Mouse (Mus musculus) forebrain, embryonic 13.5 days (tissue): ENCODE results near the gene 1810049J17Rik. TPM values are rescaled to one million over a fixed set of nuclear protein-coding genes. Genes with fewer than 3 reads are reported as not detected.

ENCODE experiments used
- ATAC-seq: fragments of 200-750 bp; cut with Nextera tagmentation; 2 replicates; pipeline ENCODE4 v1.8.0; 2017
- H3K27ac ChIP-seq: fragments of 300-500 bp; sonication (generic); 2 replicates; pipeline ENCODE4 v1.5.1; 2015; ENCODE audit warnings: inconsistent platforms, mild to moderate bottlenecking, moderate library complexity
- H3K27me3 ChIP-seq: fragments of 300-500 bp; sonication (generic); 2 replicates; pipeline ENCODE4 v1.6.1; 2015; ENCODE audit warnings: mild to moderate bottlenecking, inconsistent platforms
- H3K36me3 ChIP-seq: fragments of 300-500 bp; sonication (generic); 2 replicates; pipeline ENCODE4 v1.6.1; 2015; ENCODE audit warnings: mild to moderate bottlenecking, inconsistent platforms; ENCODE audit not compliant: poor library complexity, severe bottlenecking
- H3K4me1 ChIP-seq: fragments of 300-500 bp; sonication (generic); 2 replicates; pipeline ENCODE4 v1.6.1; 2015; ENCODE audit warnings: inconsistent platforms
- H3K4me2 ChIP-seq: fragments of 300-500 bp; sonication (generic); 2 replicates; pipeline ENCODE4 v1.6.1; 2015; ENCODE audit warnings: inconsistent platforms, mild to moderate bottlenecking, moderate library complexity
- H3K4me3 ChIP-seq: fragments of 300-500 bp; sonication (generic); 2 replicates; pipeline ENCODE4 v1.5.1; 2015; ENCODE audit warnings: mild to moderate bottlenecking, inconsistent platforms
- H3K9ac ChIP-seq: fragments of 300-500 bp; sonication (generic); 2 replicates; pipeline ENCODE4 v1.6.1; 2015; ENCODE audit warnings: mild to moderate bottlenecking, inconsistent platforms
- H3K9me3 ChIP-seq: fragments of 300-500 bp; sonication (generic); replicated peaks from 2 replicates; pipeline ENCODE4 v1.6.1; 2016; ENCODE audit warnings: inconsistent platforms
- WGBS: fragments of 180-500 bp; shearing (Covaris S2); methylation state at CpG from one replicate; pipeline ENCODE4 v1.1.7; 2015; 5-methylcytosine and 5-hydroxymethylcytosine counted together
- polyA plus RNA-seq: library from polyadenylated mRNA; unstranded; fragments of >200 nt; fragmentation: Nextera tagmentation; extraction: Ambion mirVana; gene quantifications from 2 replicates; pipeline ENCODE4 v1.2.1, GENCODE M21; 2015

The 1810049J17Rik gene
- polyA plus RNA-seq, 1 experiment from 2014 or later = not detected

- Histone ChIP-seq H3K9me3 (no peaks in the 10 kb centered on the region), H3K4me3 (no peak overlapping the region), H3K9ac (no peak overlapping the region), H3K4me2 (no peak overlapping the region), H3K36me3 (0 out of 2 replicates have a peak, but pooled peaks cover 1% of the 10 kb centered on the region), H3K4me1 (peaks cover 15% of the 10 kb centered on the region), H3K27me3 (no peaks in the 10 kb centered on the region), H3K27ac (no peak overlapping the region)
- no peak for ATAC-seq
- 89% methylated on average over 14 of the region's 14 CpGs for WGBS
Observed at GRCm38 (mm10) chr15:12362001-12362700, 40.5 kb upstream of the 1810049J17Rik start.

DNA sequence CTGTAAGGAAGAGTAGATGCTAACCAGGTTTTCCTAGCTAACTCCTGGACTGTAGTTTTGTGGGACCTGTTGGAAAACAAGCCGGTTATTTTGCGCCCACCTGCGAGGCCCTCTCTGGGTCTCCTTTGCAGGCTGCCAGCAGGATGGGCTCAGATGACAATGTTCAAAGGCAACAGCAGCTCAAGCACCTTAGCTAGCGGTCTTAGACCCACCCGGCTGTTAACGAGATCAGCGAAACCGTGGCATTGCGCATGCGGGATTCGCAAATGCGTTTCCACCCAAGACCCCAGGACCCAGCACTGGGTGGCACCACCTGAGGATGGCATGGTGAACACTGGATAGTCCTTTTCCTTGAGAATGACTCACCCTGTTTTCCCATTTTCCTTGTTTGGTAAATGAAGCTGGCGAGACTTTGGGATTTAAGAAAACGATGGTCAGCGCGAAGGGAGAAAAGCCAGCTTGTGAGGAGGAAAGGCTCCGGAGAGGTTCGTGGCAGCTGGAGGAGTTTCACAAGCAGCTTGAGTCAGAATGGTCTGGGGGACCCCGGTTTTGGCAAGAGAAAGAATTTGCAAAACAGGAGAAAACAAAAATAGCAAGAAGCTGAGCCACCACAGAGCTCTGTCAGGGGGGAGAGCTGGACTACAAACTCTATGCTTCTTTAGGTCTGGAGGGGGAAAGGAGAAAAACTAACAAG, 39.0 kb upstream of the 1810049J17Rik start:
- ATAC-seq = no peak
- WGBS = 79% methylated on average over 19 of the region's 19 CpGs
- H3K4me2 ChIP-seq = no peak overlapping the region
- peaks cover 7% of the 10 kb centered on the region for H3K36me3 ChIP-seq
- no peaks in the 10 kb centered on the region for H3K27me3 ChIP-seq
- H3K9ac ChIP-seq = no peak overlapping the region
- H3K27ac ChIP-seq = no peak overlapping the region
- H3K9me3 ChIP-seq = no peaks in the 10 kb centered on the region
- H3K4me3 ChIP-seq = no peak overlapping the region
- H3K4me1 ChIP-seq = peaks cover 4% of the 10 kb centered on the region

DNA sequence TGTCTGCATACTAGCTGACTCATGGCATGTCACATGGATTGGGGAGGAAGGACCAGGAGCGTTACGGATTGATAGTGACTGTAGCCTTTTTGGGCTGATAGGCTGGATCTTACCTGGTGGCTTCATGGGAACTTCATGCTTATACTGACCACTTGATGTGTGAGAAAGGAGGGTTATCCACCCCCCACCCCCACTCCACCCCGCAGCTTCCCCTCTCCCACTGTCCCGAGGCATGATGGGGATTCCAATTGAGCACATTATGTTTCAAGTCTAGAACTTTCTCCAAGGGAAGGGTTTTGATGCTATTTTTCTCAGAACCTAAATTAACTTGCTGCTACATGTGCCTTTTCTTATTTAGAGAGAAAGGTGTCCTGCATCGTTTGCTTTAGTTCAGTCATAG, 36.7 kb upstream of the 1810049J17Rik start:
- Histone ChIP-seq H3K9ac (no peak overlapping the region), H3K4me3 (no peak overlapping the region), H3K27me3 (no peaks in the 10 kb centered on the region), H3K9me3 (no peaks in the 10 kb centered on the region), H3K27ac (no peak overlapping the region), H3K4me1 (no peaks in the 10 kb centered on the region), H3K4me2 (no peak overlapping the region), H3K36me3 (peaks cover 26% of the 10 kb centered on the region)
- 96% methylated on average over 5 of the region's 5 CpGs for WGBS
- ATAC-seq = no peak

DNA sequence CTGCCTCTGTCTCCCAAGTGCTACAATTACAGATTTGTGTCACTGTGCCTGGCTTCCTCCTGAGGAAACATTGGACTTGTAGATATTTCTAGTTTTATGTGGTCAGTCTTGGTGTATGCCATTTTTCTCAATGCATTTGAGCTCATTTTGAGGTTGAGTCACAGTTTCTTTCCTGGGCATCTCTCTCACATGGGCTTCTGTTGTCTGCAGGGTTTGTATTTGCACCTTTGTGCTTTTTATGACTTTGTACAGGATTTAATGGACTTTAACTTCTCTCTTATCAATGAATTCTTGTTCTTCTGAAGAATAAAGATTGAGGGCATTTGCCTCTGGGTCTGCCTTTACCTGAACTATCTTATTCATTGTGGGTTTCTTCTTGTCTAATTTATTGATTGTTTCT, 35.8 kb upstream of the 1810049J17Rik start:
- H3K4me3 ChIP-seq = no peak overlapping the region
- H3K9me3 ChIP-seq = no peaks in the 10 kb centered on the region
- H3K27ac ChIP-seq = no peak overlapping the region
- no peak overlapping the region for H3K4me2 ChIP-seq
- H3K9ac ChIP-seq = no peak overlapping the region
- no peaks in the 10 kb centered on the region for H3K4me1 ChIP-seq
- H3K27me3 ChIP-seq = no peaks in the 10 kb centered on the region
- no peak for ATAC-seq
- H3K36me3 ChIP-seq = peaks cover 34% of the 10 kb centered on the region

DNA sequence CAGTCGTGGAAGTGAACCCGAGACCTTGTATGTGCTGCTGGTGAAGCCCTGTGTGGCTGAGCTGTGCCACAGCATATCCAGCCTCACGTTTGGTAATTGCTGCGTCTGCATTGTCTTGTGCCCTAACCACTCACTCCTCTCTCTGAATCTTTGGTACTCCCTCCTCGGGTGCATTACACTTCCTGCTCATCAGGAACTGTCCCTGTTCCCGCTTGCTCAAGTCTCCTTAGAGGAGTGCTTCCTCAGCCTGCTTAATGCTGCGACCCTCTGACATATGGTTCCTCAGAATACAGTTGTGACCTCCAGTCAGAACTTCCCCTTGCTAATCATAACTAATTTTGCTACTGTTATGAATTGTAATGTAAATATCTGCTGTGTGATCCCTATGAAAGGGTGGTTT, 34.2 kb upstream of the 1810049J17Rik start:
- no peak overlapping the region for H3K27ac ChIP-seq

GRCm38 (mm10) chr15:12355261-12355660, 33.6 kb upstream of the 1810049J17Rik start:
- H3K36me3 ChIP-seq = peaks cover 49% of the 10 kb centered on the region
- 91% methylated on average over 6 of the region's 6 CpGs for WGBS
- H3K27ac ChIP-seq = no peak overlapping the region
- H3K4me1 ChIP-seq = no peaks in the 10 kb centered on the region
- no peak for ATAC-seq
- no peaks in the 10 kb centered on the region for H3K27me3 ChIP-seq
- no peaks in the 10 kb centered on the region for H3K9me3 ChIP-seq
- no peak overlapping the region for H3K9ac ChIP-seq
- H3K4me2 ChIP-seq = no peak overlapping the region
- no peak overlapping the region for H3K4me3 ChIP-seq

More for the DNA sequence above, 34.2 kb upstream of the 1810049J17Rik start:
- H3K9ac ChIP-seq = no peak overlapping the region
- no peak for ATAC-seq
- no peaks in the 10 kb centered on the region for H3K4me1 ChIP-seq
- no peak overlapping the region for H3K4me3 ChIP-seq
- no peaks in the 10 kb centered on the region for H3K27me3 ChIP-seq
- 88% methylated on average over 7 of the region's 7 CpGs for WGBS
- no peak overlapping the region for H3K4me2 ChIP-seq
- no peaks in the 10 kb centered on the region for H3K9me3 ChIP-seq
- peaks cover 47% of the 10 kb centered on the region for H3K36me3 ChIP-seq

DNA sequence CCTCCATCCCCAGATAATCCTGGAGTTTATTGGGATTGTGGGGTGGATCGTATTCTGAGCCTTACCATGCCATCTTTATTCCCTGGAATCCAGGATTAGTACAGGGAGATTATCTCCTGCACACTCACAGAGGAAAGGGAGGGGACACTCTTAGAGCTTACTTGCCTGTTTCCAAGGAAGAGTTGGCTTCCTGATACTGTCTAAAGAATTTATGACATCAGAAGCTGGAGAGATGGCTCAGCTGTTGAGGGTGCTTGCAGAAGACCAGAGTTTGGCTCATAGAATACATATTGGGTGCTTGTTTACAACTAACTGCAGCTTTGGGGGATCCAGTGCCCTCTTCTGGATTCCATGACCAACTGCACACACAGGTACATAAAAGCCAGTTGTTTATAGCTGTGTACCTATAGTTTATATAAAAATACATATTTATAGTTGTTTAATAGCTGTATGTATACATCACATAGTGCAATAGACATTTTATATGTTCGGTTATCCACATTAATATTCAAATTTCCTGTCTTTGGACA, 32.6 kb upstream of the 1810049J17Rik start:
- WGBS = 83% methylated on average over 2 of the region's 2 CpGs
- Histone ChIP-seq H3K4me1 (no peaks in the 10 kb centered on the region), H3K9ac (no peak overlapping the region), H3K4me2 (no peak overlapping the region), H3K4me3 (no peak overlapping the region), H3K36me3 (peaks cover 57% of the 10 kb centered on the region), H3K27ac (no peak overlapping the region), H3K9me3 (no peaks in the 10 kb centered on the region), H3K27me3 (no peaks in the 10 kb centered on the region)
- no peak for ATAC-seq

DNA sequence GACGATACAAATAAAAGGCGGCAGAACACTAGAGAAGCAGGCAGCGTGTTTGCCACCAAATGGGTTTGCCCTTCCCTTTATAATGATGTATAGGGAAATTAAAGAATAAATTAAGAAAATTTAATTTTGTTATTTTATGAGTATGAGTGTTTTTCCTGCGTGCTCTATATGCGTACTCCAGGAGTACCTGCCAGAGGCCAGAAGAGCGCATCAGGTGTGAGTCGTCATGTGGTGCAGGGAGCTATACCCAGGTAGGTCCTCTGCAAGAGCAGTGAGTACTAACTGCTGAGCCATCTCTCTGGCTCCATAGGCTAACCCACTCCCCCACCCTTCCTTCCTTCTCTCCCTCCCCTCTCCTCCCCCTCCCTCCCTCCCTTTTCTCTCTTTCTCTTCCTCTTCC, 29.8 kb upstream of the 1810049J17Rik start:
- Histone ChIP-seq H3K9ac (no peak overlapping the region), H3K4me3 (no peak overlapping the region), H3K9me3 (no peaks in the 10 kb centered on the region), H3K27me3 (no peaks in the 10 kb centered on the region), H3K27ac (no peak overlapping the region), H3K4me1 (no peaks in the 10 kb centered on the region), H3K36me3 (peaks cover 64% of the 10 kb centered on the region), H3K4me2 (no peak overlapping the region)
- WGBS = 97% methylated on average over 7 of the region's 7 CpGs
- ATAC-seq = 0 out of 2 replicates have a peak, but pooled peaks have one; percentile 48

GRCm38 (mm10) chr15:12349840-12350239, 28.1 kb upstream of the 1810049J17Rik start:
- Histone ChIP-seq H3K4me3 (no peak overlapping the region), H3K36me3 (peaks cover 53% of the 10 kb centered on the region), H3K27me3 (no peaks in the 10 kb centered on the region), H3K9ac (no peak overlapping the region), H3K9me3 (no peaks in the 10 kb centered on the region), H3K27ac (no peak overlapping the region), H3K4me2 (no peak overlapping the region), H3K4me1 (no peaks in the 10 kb centered on the region)
- 82% methylated on average over 5 of the region's 5 CpGs for WGBS
- no peak for ATAC-seq

GRCm38 (mm10) chr15:12348950-12349349, 27.3 kb upstream of the 1810049J17Rik start:
- no peak overlapping the region for H3K4me3 ChIP-seq
- no peak overlapping the region for H3K27ac ChIP-seq
- WGBS = 87% methylated on average over 3 of the region's 3 CpGs
- H3K9ac ChIP-seq = no peak overlapping the region
- no peak overlapping the region for H3K4me2 ChIP-seq
- H3K9me3 ChIP-seq = no peaks in the 10 kb centered on the region
- no peaks in the 10 kb centered on the region for H3K27me3 ChIP-seq
- ATAC-seq = no peak
- H3K36me3 ChIP-seq = peaks cover 55% of the 10 kb centered on the region
- H3K4me1 ChIP-seq = no peaks in the 10 kb centered on the region

GRCm38 (mm10) chr15:12346916-12347315, 25.2 kb upstream of the 1810049J17Rik start:
- H3K36me3 ChIP-seq = peaks cover 53% of the 10 kb centered on the region
- 98% methylated on average over 3 of the region's 3 CpGs for WGBS
- no peak overlapping the region for H3K27ac ChIP-seq
- no peaks in the 10 kb centered on the region for H3K4me1 ChIP-seq
- no peak overlapping the region for H3K9ac ChIP-seq
- ATAC-seq = no peak
- H3K4me3 ChIP-seq = no peak overlapping the region
- H3K4me2 ChIP-seq = no peak overlapping the region
- H3K27me3 ChIP-seq = no peaks in the 10 kb centered on the region
- H3K9me3 ChIP-seq = no peaks in the 10 kb centered on the region

- Histone ChIP-seq H3K27ac (peak overlapping the region; percentile 57; the same call in 1 of the 2 replicates), H3K36me3 (peaks cover 26% of the 10 kb centered on the region), H3K27me3 (no peaks in the 10 kb centered on the region), H3K4me3 (no peak overlapping the region), H3K4me2 (no peak overlapping the region), H3K9me3 (no peaks in the 10 kb centered on the region), H3K9ac (0 out of 2 replicates have a peak overlapping the region, but pooled peaks have one; percentile 21), H3K4me1 (peaks cover 10% of the 10 kb centered on the region)
- WGBS = 3% methylated on average over 4 of the region's 4 CpGs
- ATAC-seq = peak; percentile 80
Observed at GRCm38 (mm10) chr15:12341401-12341758, 19.7 kb upstream of the 1810049J17Rik start.
